Mouse (Mus musculus) Patski (cell line): Measurements from ENCODE around the gene Pycr1. TPM values are rescaled to one million over a fixed set of nuclear protein-coding genes. Genes with fewer than 3 reads are reported as not detected.
"Not testable (repeated sequence)": the region's sequence is repeated elsewhere in the genome, so short reads cannot be mapped to it uniquely, and the experiment has no call there.

Source experiments
- ATAC-seq: fragments of 100-300 bp; one replicate; pipeline ENCODE4 v1.8.0; 2021
- CTCF ChIA-PET: fragments of 350-600 bp; sonication (Branson Sonifier 250); formaldehyde crosslinking; loops from one replicate; lab custom pipeline; 2022; ENCODE audit warnings: inconsistent platforms; lab: Charles Lee
- POLR2A ChIA-PET: fragments of 350-600 bp; sonication (Branson Sonifier 250); formaldehyde crosslinking; loops from one replicate; lab custom pipeline; 2022; ENCODE audit warnings: antibody characterized with exemption, inconsistent platforms; lab: Charles Lee
- DNase-seq: peaks from one replicate; pipeline ENCODE4 v3.0.0-alpha.2; 2011; ENCODE audit warnings: low read depth, low spot score
- H3K27me3 ChIP-seq: fragments of 371-371 bp; one replicate; pipeline ENCODE4 v1.5.1; 2021
- CTCF ChIP-seq: fragments of 100-300 bp; IDR thresholded peaks from one replicate; pipeline ENCODE4 v1.5.1; 2021
- in situ Hi-C: fragments of 300-500 bp; cut with MboI; formaldehyde crosslinking; loops from 3 replicates; pipeline ENCODE4 v1.11.1; 2018; ENCODE audit warnings: low pct_unique_long_range_greater_than_20kb, mixed read lengths
- polyA plus RNA-seq: library from polyadenylated mRNA; unstranded; gene quantifications from one replicate; pipeline ENCODE4 v1.2.3, GENCODE M21; 2021

Pycr1 gene
- polyA plus RNA-seq, result 6.7 TPM

DNA sequence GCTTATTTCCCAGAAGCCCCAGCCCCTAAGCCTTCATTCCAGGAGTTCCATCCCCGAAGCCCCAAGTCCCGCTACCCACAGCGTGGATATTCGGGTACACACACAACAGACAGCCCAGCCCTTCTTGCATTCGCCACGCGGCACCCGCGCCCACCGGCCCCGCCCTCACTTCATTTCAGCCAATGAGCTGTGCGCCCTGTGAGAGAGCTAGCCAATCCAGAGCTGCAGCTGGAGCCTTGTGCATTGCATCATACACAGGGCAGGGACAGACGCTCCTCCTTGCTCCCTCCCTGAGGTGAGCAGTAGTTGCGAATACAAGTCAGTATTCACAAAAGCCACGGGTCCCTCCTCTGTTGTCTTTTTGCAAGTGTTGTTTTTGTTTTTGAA is at the start of gene Pycr1:
TSS of gene Pycr1 (minus strand) at position 169 of the 387 bp plus-strand sequence.
- no peak for TF ChIP-seq CTCF
- POLR2A ChIA-PET, result interaction anchor here (1.5 to 2.0 kb wide), 2 partner anchors 11 to 17 kb away, joined by 3 to 8 read pairs; partner anchors contain the start of gene Mafg
- peak; percentile 89 for ATAC-seq
- CTCF ChIA-PET, result interaction anchor here (1.1 to 2.2 kb wide), 6 partner anchors 11 to 133 kb away, joined by 3 to 10 read pairs (median 4); no protein-coding TSS in a partner anchor
- H3K27me3 ChIP-seq, result no peaks in the 10 kb centered on the region
- in situ Hi-C loops, result no loop called here
- DNase-seq, result no peak

DNA sequence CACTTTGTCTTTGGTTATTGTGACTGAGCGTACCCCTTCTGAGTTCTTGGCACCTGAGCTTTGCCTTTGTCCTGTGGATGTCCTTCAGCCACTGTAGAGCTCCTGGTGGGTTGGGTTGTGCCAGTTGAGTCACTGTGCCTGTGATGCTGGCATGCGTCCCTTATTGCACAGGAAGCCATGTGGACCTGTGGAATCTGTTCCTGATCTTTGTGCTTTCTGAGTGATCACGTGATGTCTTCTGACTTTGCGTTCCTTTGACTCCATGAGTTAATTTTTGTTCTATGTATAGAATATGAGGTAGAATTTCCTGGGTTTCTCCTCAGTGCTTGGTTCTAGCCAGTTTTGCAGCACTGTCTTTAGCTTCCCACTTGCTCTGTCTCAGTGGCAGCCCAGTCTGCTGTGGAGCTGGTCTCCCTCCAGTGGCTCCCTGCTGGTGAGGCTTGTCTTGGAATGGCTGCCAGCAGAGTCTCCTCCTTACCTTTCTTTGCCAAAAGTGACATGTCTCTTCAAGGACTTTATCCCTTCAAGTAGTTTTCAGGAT is 49.0 kb upstream of the Pycr1 start:
- TF ChIP-seq CTCF, result no peak
- POLR2A ChIA-PET, result interaction anchor here (2.3 kb wide), 1 partner anchor 9 kb away, joined by 5 read pairs; no protein-coding TSS in a partner anchor
- DNase-seq (no peak), ATAC-seq (no peak)
- CTCF ChIA-PET, result interaction anchor here (0.7 to 1.3 kb wide), 3 partner anchors 16 to 26 kb away, joined by 3 read pairs; no protein-coding TSS in a partner anchor
- H3K27me3 ChIP-seq, result no peaks in the 10 kb centered on the region
- in situ Hi-C loops, result no loop called here

DNA sequence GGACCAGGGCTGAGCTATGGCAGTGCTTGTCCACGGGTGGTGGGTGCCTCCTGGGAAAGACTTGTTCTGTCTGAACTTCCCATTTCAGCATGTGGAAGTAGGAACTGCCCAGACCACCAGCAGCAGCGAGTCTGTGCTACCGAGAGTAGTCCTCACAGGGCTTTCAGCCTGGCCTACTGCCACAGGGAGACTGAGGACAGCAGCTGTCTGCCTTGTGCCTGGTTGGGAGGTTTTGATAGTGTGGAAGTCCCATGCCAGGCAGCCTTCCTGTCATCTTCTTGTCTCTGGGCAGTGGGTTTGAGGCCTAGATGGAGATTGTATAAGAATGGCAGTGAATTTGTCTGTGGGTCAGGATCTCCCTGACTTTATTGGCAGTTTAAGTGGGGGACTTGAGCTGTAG is 45.8 kb upstream of the Pycr1 start:
- in situ Hi-C loops, result no loop called here
- CTCF ChIA-PET, result interaction anchor here (1.2 kb wide), 1 partner anchor 12 kb away, joined by 3 read pairs; no protein-coding TSS in a partner anchor
- DNase-seq, result no peak

DNA sequence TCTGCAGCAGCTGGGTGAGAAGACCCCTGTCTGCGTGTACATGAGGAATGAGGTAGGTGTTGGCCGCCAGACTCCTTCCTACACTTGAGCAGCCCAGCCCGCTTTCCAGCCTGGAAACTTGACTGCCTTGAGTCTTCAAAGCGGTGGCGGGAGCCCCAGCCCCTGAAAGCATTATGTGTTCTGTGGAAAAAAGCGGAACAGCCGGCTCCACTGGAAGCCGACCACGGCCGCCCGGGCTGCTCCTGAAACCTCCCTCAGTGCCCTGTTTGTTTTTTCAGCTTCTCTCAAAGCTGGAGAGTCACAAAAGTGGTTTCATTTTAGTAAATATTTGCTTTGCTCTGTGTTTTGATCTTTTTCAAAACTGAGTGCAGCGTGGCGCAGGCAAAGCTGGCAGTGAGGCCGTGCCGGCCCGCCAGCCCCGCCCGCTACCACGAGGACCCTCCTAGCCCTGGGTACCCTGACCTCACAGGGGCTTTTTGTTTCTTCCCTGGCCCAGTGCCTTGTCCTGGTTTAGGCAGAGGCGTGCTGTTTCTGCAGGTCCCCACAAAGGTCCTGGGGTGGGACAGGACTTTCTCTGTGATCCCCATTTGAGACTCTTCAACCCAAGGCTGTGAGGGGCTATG is 43.2 kb upstream of the Pycr1 start:
- ChIA-PET POLR2A (no interaction called here), CTCF (no interaction called here)
- H3K27me3 ChIP-seq, result no peaks in the 10 kb centered on the region
- TF ChIP-seq CTCF, result no peak
- ATAC-seq (no peak), DNase-seq (no peak)
- in situ Hi-C loops, result no loop called here

More for the DNA sequence above, 45.8 kb upstream of the Pycr1 start:
- H3K27me3 ChIP-seq, result no peaks in the 10 kb centered on the region
- no peak for TF ChIP-seq CTCF
- no peak for ATAC-seq
- POLR2A ChIA-PET, result no interaction called here

DNA sequence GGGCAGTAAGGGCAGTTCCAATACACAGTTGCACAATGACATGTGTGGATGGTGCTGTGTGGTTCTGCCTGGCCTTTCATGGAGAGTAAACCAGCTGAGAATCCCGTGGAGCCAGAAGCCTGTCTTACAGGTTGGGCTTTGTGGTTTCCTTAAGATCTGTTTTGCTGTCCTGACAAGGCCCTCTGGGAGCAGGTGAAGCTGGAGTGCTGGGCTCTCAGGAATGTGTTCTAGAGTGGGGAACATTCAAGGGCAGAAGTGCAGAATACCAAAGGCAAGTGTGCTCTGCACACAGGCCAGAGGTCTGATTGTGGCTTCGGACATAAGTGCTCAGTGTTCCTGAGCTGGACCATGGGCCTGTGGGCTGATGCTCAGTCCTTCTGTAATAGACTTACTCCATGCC is 41.1 kb upstream of the Pycr1 start:
- ATAC-seq, result no peak
- ChIA-PET POLR2A (interaction anchor here (1.5 to 1.6 kb wide), 2 partner anchors 8 to 10 kb away, joined by 4 to 5 read pairs; no protein-coding TSS in a partner anchor), CTCF (interaction anchor here (1.2 to 2.2 kb wide), 2 partner anchors 13 to 26 kb away, joined by 4 read pairs; no protein-coding TSS in a partner anchor)
- no peak for DNase-seq
- TF ChIP-seq CTCF, result no peak
- H3K27me3 ChIP-seq, result no peaks in the 10 kb centered on the region
- in situ Hi-C loops, result no loop called here

DNA sequence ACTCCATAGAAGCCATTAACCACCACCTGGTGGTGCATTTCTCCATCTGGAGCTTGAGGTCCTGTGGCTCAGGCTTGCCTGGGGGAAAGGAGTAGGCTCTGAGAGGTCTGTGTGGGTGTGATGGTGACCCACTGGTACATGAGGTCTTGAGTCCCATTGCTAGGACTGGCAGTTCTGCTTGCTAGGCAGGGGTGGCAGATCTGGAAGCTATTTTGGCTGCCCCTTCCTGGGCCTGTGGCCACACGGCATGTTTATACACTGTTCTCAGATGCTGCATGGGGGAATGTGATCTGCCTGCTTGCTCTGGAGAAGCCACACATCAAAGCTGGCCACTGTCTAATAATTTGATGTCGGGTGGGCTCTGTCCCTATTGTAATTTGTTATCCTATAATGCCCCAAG is 40.5 kb upstream of the Pycr1 start:
- no peaks in the 10 kb centered on the region for H3K27me3 ChIP-seq
- TF ChIP-seq CTCF, result no peak
- ATAC-seq (no peak), DNase-seq (no peak)
- POLR2A ChIA-PET, result interaction anchor here (1.5 kb wide), 1 partner anchor 9 kb away, joined by 5 read pairs; no protein-coding TSS in a partner anchor
- CTCF ChIA-PET, result interaction anchor here (1.2 to 2.2 kb wide), 2 partner anchors 14 to 25 kb away, joined by 4 read pairs; no protein-coding TSS in a partner anchor
- in situ Hi-C loops, result no loop called here

DNA sequence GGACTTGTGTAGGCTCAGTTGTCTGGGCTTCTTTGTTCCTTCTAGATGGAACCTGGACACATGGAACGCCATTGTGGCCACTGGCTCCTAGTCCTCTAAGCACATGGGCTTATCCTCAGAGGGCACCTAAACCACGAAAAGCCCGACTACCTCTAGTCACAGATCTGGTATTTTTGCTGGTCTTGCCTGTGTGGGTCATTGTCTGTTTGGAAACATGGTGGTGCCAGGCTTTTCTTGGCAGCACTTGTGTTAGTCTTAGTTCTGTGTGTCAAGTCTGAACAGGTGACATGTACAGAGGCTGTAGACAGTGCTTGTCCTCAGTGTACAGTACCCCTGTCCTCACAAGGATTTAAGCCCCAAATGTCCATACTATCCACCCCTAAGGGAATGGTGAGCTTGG is 40.0 kb upstream of the Pycr1 start:
- no peak for TF ChIP-seq CTCF
- ATAC-seq, result no peak
- H3K27me3 ChIP-seq, result no peaks in the 10 kb centered on the region
- ChIA-PET CTCF (interaction anchor here (2.2 kb wide), 1 partner anchor 25 kb away, joined by 4 read pairs; no protein-coding TSS in a partner anchor), POLR2A (interaction anchor here (1.5 kb wide), 1 partner anchor 9 kb away, joined by 5 read pairs; no protein-coding TSS in a partner anchor)
- in situ Hi-C loops, result no loop called here
- no peak for DNase-seq

DNA sequence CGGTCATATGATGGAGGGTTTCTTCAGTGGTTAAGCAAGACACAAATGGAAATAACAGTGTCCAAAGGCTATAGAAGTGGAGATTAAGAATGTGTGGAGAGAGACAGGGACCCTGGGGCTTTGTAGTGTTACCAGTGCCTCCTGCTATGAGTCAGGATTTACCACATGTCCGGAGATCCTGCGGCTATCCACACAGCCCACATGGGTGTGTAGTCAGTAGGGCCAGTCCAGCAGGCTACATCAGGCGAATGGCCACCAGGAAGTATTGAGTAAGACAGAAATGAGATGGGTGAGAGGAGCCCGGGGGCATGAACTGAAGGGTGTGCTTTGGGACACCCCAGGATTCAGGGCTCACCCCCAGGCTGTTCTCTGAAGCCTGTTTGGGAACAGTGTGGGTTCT is 39.1 kb upstream of the Pycr1 start:
- in situ Hi-C loops, result no loop called here
- DNase-seq, result no peak
- H3K27me3 ChIP-seq, result no peaks in the 10 kb centered on the region
- ChIA-PET POLR2A (no interaction called here), CTCF (no interaction called here)
- no peak for TF ChIP-seq CTCF
- no peak for ATAC-seq

DNA sequence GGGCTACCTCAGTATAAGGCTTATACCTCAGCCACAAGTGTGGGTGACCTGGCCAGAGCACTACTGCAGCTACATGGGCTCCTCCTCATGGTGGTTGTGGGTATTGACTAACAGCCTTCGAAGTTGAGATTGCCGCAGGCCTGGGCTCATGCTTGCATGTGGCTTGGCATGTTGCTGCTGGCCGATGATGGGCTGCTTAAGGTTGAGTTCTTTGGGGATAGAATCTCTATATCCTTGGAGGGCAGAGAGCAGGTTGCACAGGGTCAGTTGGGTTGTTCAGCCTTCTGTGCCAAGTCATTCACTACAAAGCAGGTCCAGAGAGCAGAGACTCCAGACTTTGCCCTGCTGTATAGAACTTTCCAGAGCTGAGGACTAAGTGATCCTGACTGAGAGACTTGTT is 36.3 kb upstream of the Pycr1 start:
- ChIA-PET POLR2A (no interaction called here), CTCF (interaction anchor here (0.7 kb wide), 1 partner anchor 15 kb away, joined by 3 read pairs; no protein-coding TSS in a partner anchor)
- no peak for TF ChIP-seq CTCF
- ATAC-seq (no peak), DNase-seq (no peak)
- no peaks in the 10 kb centered on the region for H3K27me3 ChIP-seq
- in situ Hi-C loops, result no loop called here

DNA sequence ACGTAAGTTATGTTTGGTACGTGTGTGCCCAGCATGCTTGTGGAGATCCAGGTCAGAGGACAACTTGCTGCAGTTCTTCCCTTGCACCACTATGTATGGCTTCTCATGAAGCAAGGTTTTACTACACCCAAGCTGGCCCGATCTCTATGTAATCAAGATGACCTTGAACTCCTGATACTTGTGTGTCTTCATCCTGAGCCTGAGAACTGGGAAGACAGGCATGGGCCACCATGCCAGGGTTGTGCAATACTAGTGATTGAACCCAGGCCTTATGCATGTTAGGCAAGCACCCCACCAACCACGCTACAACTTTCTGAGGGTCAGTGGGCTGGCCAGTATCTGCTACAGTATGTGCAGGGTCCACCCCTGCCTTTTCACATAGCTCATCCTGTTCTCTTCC is 33.4 kb upstream of the Pycr1 start:
- no peak for ATAC-seq
- CTCF ChIA-PET, result interaction anchor here (0.7 to 1.0 kb wide), 3 partner anchors 13 to 22 kb away, joined by 3 read pairs; no protein-coding TSS in a partner anchor
- TF ChIP-seq CTCF, result no peak
- in situ Hi-C loops, result no loop called here
- H3K27me3 ChIP-seq, result no peaks in the 10 kb centered on the region
- POLR2A ChIA-PET, result interaction anchor here (0.6 to 0.9 kb wide), 2 partner anchors 18 to 105 kb away, joined by 4 read pairs; no protein-coding TSS in a partner anchor
- DNase-seq, result no peak

DNA sequence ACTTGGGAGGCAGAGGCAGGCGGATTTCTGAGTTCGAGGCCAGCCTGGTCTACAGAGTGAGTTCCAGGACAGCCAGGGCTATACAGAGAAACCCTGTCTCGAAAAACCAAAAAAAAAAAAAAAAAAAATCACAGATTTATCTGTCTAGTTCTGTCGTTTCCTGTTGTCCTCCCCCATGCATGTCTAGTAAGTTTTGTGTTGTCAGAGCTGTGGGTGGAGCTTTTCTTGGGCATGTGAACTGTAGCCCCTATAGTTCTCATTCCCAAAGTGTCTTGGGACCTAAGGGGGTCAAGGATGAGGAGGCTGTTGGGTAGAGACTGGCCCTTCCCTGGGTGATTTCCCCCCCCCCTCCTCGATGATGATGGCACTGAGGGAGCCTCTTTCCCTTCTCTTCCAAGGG is 32.3 kb upstream of the Pycr1 start:
- in situ Hi-C loops, DNase-seq, H3K27me3 ChIP-seq, POLR2A ChIA-PET, ATAC-seq: not testable (repeated sequence)
- CTCF ChIA-PET, result interaction anchor here (1.0 kb wide), 1 partner anchor 16 kb away, joined by 3 read pairs; no protein-coding TSS in a partner anchor
